Mouse (Mus musculus) bone marrow, adult 2 months (tissue): ENCODE data around the gene Ulk4.
"Not testable (repeated sequence)": the region's sequence is repeated elsewhere in the genome, so short reads cannot be mapped to it uniquely, and the experiment has no call there.

Source experiments
- CTCF ChIP-seq: fragments of 200-500 bp; IDR thresholded peaks from 2 replicates; pipeline ENCODE4 v1.5.1; 2011; ENCODE audit warnings: low read length, control low read depth; ENCODE audit not compliant: control insufficient read depth, insufficient read depth
- POLR2A ChIP-seq: fragments of 200-500 bp; IDR thresholded peaks from 2 replicates; pipeline ENCODE4 v1.6.1; 2011; ENCODE audit warnings: low read depth, mild to moderate bottlenecking, control low read depth, low read length, borderline replicate concordance; ENCODE audit not compliant: control insufficient read depth

- peak; percentile 38; the same call in 1 of the 2 replicates for TF ChIP-seq CTCF
- not testable (repeated sequence) for TF ChIP-seq POLR2A
Observed at GRCm38 (mm10) chr9:121240242-121240641, 36.8 kb downstream of the Ulk4 start.
